Mouse (Mus musculus) megakaryocyte, embryonic 14.5 days (primary cell): Measurements from ENCODE around the gene Fgfr2.

Experiments used
- FLI1 ChIP-seq: IDR thresholded peaks from 2 replicates; pipeline ENCODE4 v1.6.1; 2012; ENCODE audit warnings: low read length, inconsistent platforms, mixed read lengths
- GATA1 ChIP-seq: IDR thresholded peaks from 3 replicates; pipeline ENCODE4 v1.6.1; 2012; ENCODE audit warnings: mixed read lengths, low read length, inconsistent platforms, borderline replicate concordance

GRCm38 (mm10) chr7:130701336-130701735, 2421.8 kb downstream of the Fgfr2 start:
- TF ChIP-seq GATA1, result no peak
- TF ChIP-seq FLI1, result no peak
